4 mouse cellular contexts compared by ENCODE assay signal in genomic region chr10:6585821-6586220, GRCm38 (mm10).
DNase-seq lines count a peak whose midpoint lies in the region; ATAC-seq lines count a peak whose summit lies in the region.
"Not testable (repeated sequence)": the region's sequence is repeated elsewhere in the genome, so short reads cannot be mapped to it uniquely, and the experiment has no call there.

No protein-coding gene starts in this region.

- not testable (repeated sequence) for H3K9me3 ChIP-seq in embryonic facial prominence, embryonic 14.5 days (ENCODE audit: control insufficient read depth, low read length)

- H3K4me2 ChIP-seq in embryonic facial prominence, embryonic 14.5 days (ENCODE audit: low read depth, low read length), result not testable (repeated sequence)

- H3K36me3 ChIP-seq in embryonic facial prominence, embryonic 14.5 days (ENCODE audit: control insufficient read depth, insufficient read depth, low read length), result not testable (repeated sequence)

- H3K4me1 ChIP-seq in embryonic facial prominence, embryonic 14.5 days (ENCODE audit: control insufficient read depth, insufficient read depth, low read length), result not testable (repeated sequence)

- not testable (repeated sequence) for ATAC-seq in embryonic facial prominence, embryonic 14.5 days (ENCODE audit: low read depth)

- DNase-seq in ES-CJ7 (ENCODE audit: low read depth, low spot score) (peak; percentile 42), R1 (ENCODE audit: low read depth, low spot score) (peak; percentile 62), ZHBTc4 (ENCODE audit: low read depth, low spot score) (peak; percentile 63)
- DNase-seq in embryonic facial prominence, embryonic 14.5 days (ENCODE audit: low spot score), result peak; percentile 11

- H3K4me3 ChIP-seq in embryonic facial prominence, embryonic 14.5 days (ENCODE audit: low read depth, low read length), result not testable (repeated sequence)

- H3K9ac ChIP-seq in embryonic facial prominence, embryonic 14.5 days (ENCODE audit: low read depth, low read length), result not testable (repeated sequence)

- H3K27me3 ChIP-seq in embryonic facial prominence, embryonic 14.5 days (replicated peaks; ENCODE audit: control insufficient read depth, insufficient read depth, low read length), result not testable (repeated sequence)

- not testable (repeated sequence) for H3K27ac ChIP-seq in embryonic facial prominence, embryonic 14.5 days (replicated peaks; ENCODE audit: low read depth, low read length)

Comparison
In these comparisons a context has a peak if more than half of its experiments do, and no peak if none do; other contexts are left out.
1. DNase-seq: peak in every context shown above with its lines; median percentile 63 in ZHBTc4; 62 in R1; 42 in ES-CJ7; 11 in embryonic facial prominence, embryonic 14.5 days.